14 mouse cellular contexts compared by ENCODE assay signal in genomic region chr10:40227660-40228303, GRCm38 (mm10). TPM values are rescaled to one million over a fixed set of nuclear protein-coding genes. Genes with fewer than 3 reads are reported as not detected.
DNase-seq lines count a peak whose midpoint lies in the region; ATAC-seq and TF ChIP-seq lines count a peak whose summit lies in the region.
"Had no signal": no experiment of that assay in that cellular context is flagged by ENCODE, and none has a peak within 500 bp of the region (broad histone marks: within the 10 kb centered on the region; RNA-seq: fewer than 3 reads in every experiment).

No protein-coding gene starts in this region.

- no peak for TF ChIP-seq CTCF in forebrain, postnatal 0 days (IDR thresholded peaks at IDR 0.05; ENCODE audit: low read depth)

- H3K9ac ChIP-seq in forebrain, postnatal 0 days: no peak overlapping the region
- H3K9ac ChIP-seq in forebrain, embryonic 13.5 days: no peak overlapping the region
- H3K9ac ChIP-seq in kidney, embryonic 16.5 days (replicated peaks; ENCODE audit: low read length): no peak overlapping the region
- H3K9ac ChIP-seq in embryonic facial prominence, embryonic 13.5 days: no peak overlapping the region
- H3K9ac ChIP-seq in limb, embryonic 11.5 days (ENCODE audit: low read length): no peak overlapping the region
- H3K9ac ChIP-seq: heart, embryonic 15.5 days; hindbrain, embryonic 13.5 days; lung, embryonic 14.5 days had no signal

- H3K27ac ChIP-seq in forebrain, postnatal 0 days (ENCODE audit: low read depth, low read length): no peak overlapping the region
- no peak overlapping the region for H3K27ac ChIP-seq in forebrain, embryonic 13.5 days
- no peak overlapping the region for H3K27ac ChIP-seq in kidney, embryonic 16.5 days (ENCODE audit: low read length)
- H3K27ac ChIP-seq in embryonic facial prominence, embryonic 13.5 days: peak overlapping the region; percentile 44
- 0 out of 2 replicates have a peak overlapping the region, but pooled peaks have one; percentile 42 for H3K27ac ChIP-seq in limb, embryonic 11.5 days (replicated peaks; ENCODE audit: low read depth, low read length)
- H3K27ac ChIP-seq: heart, embryonic 15.5 days; hindbrain, embryonic 13.5 days had no signal

- H3K9me3 ChIP-seq in forebrain, postnatal 0 days (ENCODE audit: low read length): no peaks in the 10 kb centered on the region
- no peaks in the 10 kb centered on the region for H3K9me3 ChIP-seq in forebrain, embryonic 13.5 days (replicated peaks)
- no peaks in the 10 kb centered on the region for H3K9me3 ChIP-seq in kidney, embryonic 16.5 days (ENCODE audit: low read length)
- no peaks in the 10 kb centered on the region for H3K9me3 ChIP-seq in embryonic facial prominence, embryonic 13.5 days
- no peaks in the 10 kb centered on the region for H3K9me3 ChIP-seq in limb, embryonic 11.5 days (ENCODE audit: control insufficient read depth, low read length)
- H3K9me3 ChIP-seq: heart, embryonic 15.5 days; hindbrain, embryonic 13.5 days had no signal

- no peak overlapping the region for H3K4me2 ChIP-seq in forebrain, postnatal 0 days (ENCODE audit: low read depth)
- H3K4me2 ChIP-seq in forebrain, embryonic 13.5 days: no peak overlapping the region
- no peak overlapping the region for H3K4me2 ChIP-seq in kidney, embryonic 16.5 days (replicated peaks; ENCODE audit: low read depth, low read length)
- H3K4me2 ChIP-seq in embryonic facial prominence, embryonic 13.5 days: no peak overlapping the region
- H3K4me2 ChIP-seq in limb, embryonic 11.5 days (ENCODE audit: low read depth, severe bottlenecking): no peak overlapping the region
- H3K4me2 ChIP-seq: heart, embryonic 15.5 days; hindbrain, embryonic 13.5 days; lung, embryonic 14.5 days had no signal

- peaks cover 64% of the 10 kb centered on the region for H3K36me3 ChIP-seq in forebrain, postnatal 0 days (ENCODE audit: insufficient read depth)
- H3K36me3 ChIP-seq in forebrain, embryonic 13.5 days (ENCODE audit: poor library complexity, severe bottlenecking): peaks cover 87% of the 10 kb centered on the region
- H3K36me3 ChIP-seq in kidney, embryonic 16.5 days (ENCODE audit: insufficient read depth, low read length): peaks cover 56% of the 10 kb centered on the region
- peaks cover 85% of the 10 kb centered on the region for H3K36me3 ChIP-seq in embryonic facial prominence, embryonic 13.5 days
- peaks cover 25% of the 10 kb centered on the region for H3K36me3 ChIP-seq in limb, embryonic 11.5 days (ENCODE audit: control insufficient read depth, insufficient read depth, low read length)

- no peak for ATAC-seq in forebrain, postnatal 0 days
- no peak for ATAC-seq in forebrain, embryonic 13.5 days
- ATAC-seq in kidney, embryonic 16.5 days (ENCODE audit: low FRiP score, low TSS enrichment): no peak
- ATAC-seq in embryonic facial prominence, embryonic 13.5 days (ENCODE audit: insufficient number of reproducible peaks, insufficient read depth, low FRiP score, low TSS enrichment, low read depth): no peak
- no peak for ATAC-seq in limb, embryonic 11.5 days (ENCODE audit: insufficient number of reproducible peaks, low FRiP score, low TSS enrichment, low read depth)

- H3K27me3 ChIP-seq in forebrain, postnatal 0 days (ENCODE audit: insufficient read depth, low read length): no peaks in the 10 kb centered on the region
- no peaks in the 10 kb centered on the region for H3K27me3 ChIP-seq in forebrain, embryonic 13.5 days
- H3K27me3 ChIP-seq in kidney, embryonic 16.5 days (ENCODE audit: insufficient read depth, low read length): no peaks in the 10 kb centered on the region
- H3K27me3 ChIP-seq in embryonic facial prominence, embryonic 13.5 days: no peaks in the 10 kb centered on the region
- H3K27me3 ChIP-seq in limb, embryonic 11.5 days (ENCODE audit: control insufficient read depth, insufficient read depth, low read length): no peaks in the 10 kb centered on the region
- H3K27me3 ChIP-seq: heart, embryonic 15.5 days; hindbrain, embryonic 13.5 days had no signal

- DNase-seq in forebrain, postnatal 0 days: peak; percentile 23
- peak; percentile 51 to 53 for DNase-seq in kidney, postnatal 4 days
- DNase-seq in limb, embryonic 11.5 days (ENCODE audit: low spot score): no peak
- DNase-seq in heart, postnatal 25 days (ENCODE audit: low spot score): no peak
- DNase-seq: adrenal gland, postnatal 36 days; gastrocnemius, postnatal 25 days; kidney, adult 9 months; lung, embryonic 14.5 days had no signal

- H3K4me3 ChIP-seq in forebrain, postnatal 0 days (ENCODE audit: low read depth, low read length): no peak overlapping the region
- H3K4me3 ChIP-seq in forebrain, embryonic 13.5 days: no peak overlapping the region
- H3K4me3 ChIP-seq in kidney, embryonic 16.5 days (ENCODE audit: low read length): no peak overlapping the region
- no peak overlapping the region for H3K4me3 ChIP-seq in embryonic facial prominence, embryonic 13.5 days
- no peak overlapping the region for H3K4me3 ChIP-seq in limb, embryonic 11.5 days (ENCODE audit: low read depth, low read length)
- H3K4me3 ChIP-seq: erythroblast, embryonic 14.5 days; heart, embryonic 15.5 days; hindbrain, embryonic 13.5 days had no signal

- 55% methylated on average over 4 of the region's 4 CpGs for WGBS in forebrain, postnatal 0 days
- 81% methylated on average over 4 of the region's 4 CpGs for WGBS in forebrain, embryonic 13.5 days
- WGBS in kidney, embryonic 16.5 days: 70% methylated on average over 4 of the region's 4 CpGs
- 56% methylated on average over 4 of the region's 4 CpGs for WGBS in embryonic facial prominence, embryonic 13.5 days
- WGBS in limb, embryonic 11.5 days: 57% methylated on average over 4 of the region's 4 CpGs

- intact Hi-C loops in heart, postnatal 25 days (cut with DNase I): no loop called here

- H3K4me1 ChIP-seq in forebrain, postnatal 0 days (ENCODE audit: insufficient read depth): no peaks in the 10 kb centered on the region
- no peaks in the 10 kb centered on the region for H3K4me1 ChIP-seq in forebrain, embryonic 13.5 days
- no peaks in the 10 kb centered on the region for H3K4me1 ChIP-seq in kidney, embryonic 16.5 days (ENCODE audit: insufficient read depth, low read length)
- peaks cover 9% of the 10 kb centered on the region for H3K4me1 ChIP-seq in embryonic facial prominence, embryonic 13.5 days
- H3K4me1 ChIP-seq in limb, embryonic 11.5 days (ENCODE audit: control insufficient read depth, insufficient read depth, low read length): no peaks in the 10 kb centered on the region
- H3K4me1 ChIP-seq: heart, embryonic 15.5 days; hindbrain, embryonic 13.5 days had no signal

RNA-seq across cellular contexts. Expression of gene Rpf2, which starts 19.1 kb away (rescaled TPM):
- 39.9 and 43.9 TPM in 2 replicates for total RNA-seq in forebrain, postnatal 0 days (2014; rRNA removed)
- polyA plus RNA-seq in forebrain, postnatal 0 days (2015; fragmentation: Nextera tagmentation; extraction: Ambion mirVana): 66.7 and 74.3 TPM in 2 replicates
- polyA plus RNA-seq in forebrain, embryonic 13.5 days (2015; fragmentation: Nextera tagmentation; extraction: Ambion mirVana): 80.9 and 84.4 TPM in 2 replicates
- 61.1 and 71.0 TPM in 2 replicates for polyA plus RNA-seq in kidney, embryonic 16.5 days (2015; fragmentation: Nextera tagmentation; extraction: Ambion mirVana)
- polyA plus RNA-seq in embryonic facial prominence, embryonic 13.5 days (2015; fragmentation: Nextera tagmentation; extraction: Ambion mirVana): 68.7 and 70.3 TPM in 2 replicates
- 74.8 and 76.4 TPM in 2 replicates for polyA plus RNA-seq in limb, embryonic 11.5 days (2014; fragmentation: Nextera tagmentation; extraction: Ambion mirVana)
- 1 to 10 TPM; 8.7 to 8.8 TPM for total RNA-seq in heart, postnatal 25 days (2021)

RNA-seq across cellular contexts. Expression of gene Gtf3c6, which starts 30.1 kb away (rescaled TPM):
- total RNA-seq in forebrain, postnatal 0 days (2014; rRNA removed): 35.0 and 41.9 TPM in 2 replicates
- polyA plus RNA-seq in forebrain, postnatal 0 days (2015; fragmentation: Nextera tagmentation; extraction: Ambion mirVana): 45.4 and 55.0 TPM in 2 replicates
- 116 and 122 TPM in 2 replicates for polyA plus RNA-seq in forebrain, embryonic 13.5 days (2015; fragmentation: Nextera tagmentation; extraction: Ambion mirVana)
- polyA plus RNA-seq in kidney, embryonic 16.5 days (2015; fragmentation: Nextera tagmentation; extraction: Ambion mirVana): 103 and 106 TPM in 2 replicates
- 109 and 127 TPM in 2 replicates for polyA plus RNA-seq in embryonic facial prominence, embryonic 13.5 days (2015; fragmentation: Nextera tagmentation; extraction: Ambion mirVana)
- polyA plus RNA-seq in limb, embryonic 11.5 days (2014; fragmentation: Nextera tagmentation; extraction: Ambion mirVana): 184 TPM in 2 replicates
- total RNA-seq in heart, postnatal 25 days (2021): 10 to 100 TPM; 20.1 to 24.7 TPM

Comparison
In these comparisons a context has a peak if more than half of its experiments do, and no peak if none do; other contexts are left out.
1. DNase-seq: peak in forebrain, postnatal 0 days (single experiment) and kidney, postnatal 4 days (2 of 2); none in limb, embryonic 11.5 days (single experiment) and heart, postnatal 25 days (single experiment).
2. H3K27ac ChIP-seq: peak in embryonic facial prominence, embryonic 13.5 days (single experiment) and limb, embryonic 11.5 days (single experiment); none in forebrain, postnatal 0 days (single experiment), forebrain, embryonic 13.5 days (single experiment) and kidney, embryonic 16.5 days (single experiment).